Mouse (Mus musculus) erythroid progenitor cell, adult 5-6 weeks (primary cell): ENCODE results near the gene Agmat. TPM values are rescaled to one million over a fixed set of nuclear protein-coding genes. Genes with fewer than 3 reads are reported as not detected.

Experiments used
- ATAC-seq: replicated peaks from 2 replicates; pipeline ENCODE4 v1.8.0; 2016; ENCODE audit warnings: moderate number of reproducible peaks, mild to moderate bottlenecking, moderate TSS enrichment, inconsistent platforms; ENCODE audit not compliant: poor library complexity, low FRiP score, severe bottlenecking
- total RNA-seq, 2 experiments: library from RNA; stranded (forward) in 1 of 2; stranded (reverse) in 1 of 2; fragments of 150-400 nt in 1 of 2; fragments of 186-747, 209-891 nt in 1 of 2; gene quantifications; 2 replicates each; pipeline versions ENCODE4 v1.2.3 to v1.2.4; 2015 to 2017; ENCODE audit warnings: low replicate concordance in 2 of 2

The Agmat gene
- total RNA-seq, 2 experiments from 2014 or later, result 1.3 TPM; not detected in 1

- ATAC-seq, result no peak
These were observed 50.5 kb downstream of the Agmat start for GRCm38 (mm10) chr4:141796954-141797353.

GRCm38 (mm10) chr4:141797545-141797944 is 51.1 kb downstream of the Agmat start:
- no peak for ATAC-seq

GRCm38 (mm10) chr4:141804105-141804504 is 57.6 kb downstream of the Agmat start:
- ATAC-seq, result no peak

GRCm38 (mm10) chr4:141805886-141806285 is 59.4 kb downstream of the Agmat start:
- ATAC-seq, result no peak

Other genes starting within 250 kb of the Agmat start
- gene Spen, start 208.1 kb upstream of the Agmat start, total RNA-seq (2015; ENCODE audit: low replicate concordance), result 72.9 and 77.1 TPM in 2 replicates
- gene Spen, start 208.1 kb upstream of the Agmat start, total RNA-seq (2017; ENCODE audit: low replicate concordance), result 132 and 139 TPM in 2 replicates
- 0.72 and 2.9 TPM in 2 replicates for gene Fblim1, start 140.6 kb upstream of the Agmat start, total RNA-seq (2015; ENCODE audit: low replicate concordance)
- gene Fblim1, start 140.6 kb upstream of the Agmat start, total RNA-seq (2017; ENCODE audit: low replicate concordance), result 0.77 TPM in 1 of 2 replicates, not detected in the other
- not detected in 2 replicates for gene Tmem82, start 128.0 kb upstream of the Agmat start, total RNA-seq (2015; ENCODE audit: low replicate concordance)
- gene Tmem82, start 128.0 kb upstream of the Agmat start, total RNA-seq (2017; ENCODE audit: low replicate concordance), result not detected in 2 replicates
- not detected in 2 replicates for gene Slc25a34, start 122.9 kb upstream of the Agmat start, total RNA-seq (2015; ENCODE audit: low replicate concordance)
- not detected in 2 replicates for gene Slc25a34, start 122.9 kb upstream of the Agmat start, total RNA-seq (2017; ENCODE audit: low replicate concordance)
- gene Plekhm2, start 81.8 kb upstream of the Agmat start, total RNA-seq (2015; ENCODE audit: low replicate concordance), result 10.1 and 17.3 TPM in 2 replicates
- gene Plekhm2, start 81.8 kb upstream of the Agmat start, total RNA-seq (2017; ENCODE audit: low replicate concordance), result 2.3 and 4.9 TPM in 2 replicates
- not detected in 2 replicates for gene Rsc1a1, start 61.1 kb upstream of the Agmat start, total RNA-seq (2015; ENCODE audit: low replicate concordance)
- gene Rsc1a1, start 61.1 kb upstream of the Agmat start, total RNA-seq (2017; ENCODE audit: low replicate concordance), result not detected in 2 replicates
- gene Ddi2, start 23.3 kb upstream of the Agmat start, total RNA-seq (2015; ENCODE audit: low replicate concordance), result 22.7 and 29.8 TPM in 2 replicates
- 35.1 and 37.0 TPM in 2 replicates for gene Ddi2, start 23.3 kb upstream of the Agmat start, total RNA-seq (2017; ENCODE audit: low replicate concordance)
- 16.2 and 25.2 TPM in 2 replicates for gene Dnajc16, start 44.3 kb downstream of the Agmat start, total RNA-seq (2015; ENCODE audit: low replicate concordance)
- gene Dnajc16, start 44.3 kb downstream of the Agmat start, total RNA-seq (2017; ENCODE audit: low replicate concordance), result 11.3 and 15.1 TPM in 2 replicates
- gene Casp9, start 46.9 kb downstream of the Agmat start, total RNA-seq (2015; ENCODE audit: low replicate concordance), result 19.8 and 22.2 TPM in 2 replicates
- gene Casp9, start 46.9 kb downstream of the Agmat start, total RNA-seq (2017; ENCODE audit: low replicate concordance), result 10.4 and 19.3 TPM in 2 replicates
- gene Cela2a, start 79.5 kb downstream of the Agmat start, total RNA-seq (2015; ENCODE audit: low replicate concordance), result not detected in 2 replicates
- not detected in 2 replicates for gene Cela2a, start 79.5 kb downstream of the Agmat start, total RNA-seq (2017; ENCODE audit: low replicate concordance)
- gene Ctrc, start 99.7 kb downstream of the Agmat start, total RNA-seq (2015; ENCODE audit: low replicate concordance), result not detected in 2 replicates
- not detected in 2 replicates for gene Ctrc, start 99.7 kb downstream of the Agmat start, total RNA-seq (2017; ENCODE audit: low replicate concordance)
- gene Efhd2, start 128.2 kb downstream of the Agmat start, total RNA-seq (2015; ENCODE audit: low replicate concordance), result 18.7 and 21.8 TPM in 2 replicates
- 11.4 and 18.8 TPM in 2 replicates for gene Efhd2, start 128.2 kb downstream of the Agmat start, total RNA-seq (2017; ENCODE audit: low replicate concordance)